Mouse (Mus musculus): ENCODE measurements around the gene Sarnp. TPM values are rescaled to one million over a fixed set of nuclear protein-coding genes. Genes with fewer than 3 reads are reported as not detected.

The Sarnp gene
- polyA plus RNA-seq, 1 experiment = 288 TPM

DNA sequence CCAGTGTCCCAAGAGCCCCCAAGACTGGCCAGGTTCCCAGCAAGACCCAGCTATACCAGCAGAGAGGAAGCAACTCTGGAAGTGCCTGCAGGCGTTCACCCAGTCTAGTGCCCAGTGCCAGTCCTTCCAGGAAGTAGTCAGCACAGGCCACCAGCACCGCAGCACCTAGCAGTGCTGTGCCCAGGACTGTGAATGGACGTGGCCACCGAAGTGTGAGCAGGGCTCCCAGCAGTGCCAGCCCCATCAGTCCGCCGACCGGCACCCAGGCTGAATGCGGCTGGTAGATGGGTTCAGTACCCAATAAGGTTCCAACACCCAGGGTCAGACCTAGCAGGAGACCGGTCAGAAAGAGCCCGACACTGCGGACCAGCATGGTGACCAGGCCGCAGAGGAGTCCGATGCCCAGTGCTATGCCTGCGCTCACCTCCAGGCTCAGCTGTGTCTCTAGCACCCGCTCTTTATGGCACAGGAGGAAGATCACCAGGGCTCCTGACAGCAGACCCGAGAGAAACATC is 15.1 kb upstream of the Sarnp start:
- H3K9me3 ChIP-seq (replicated peaks; ENCODE audit: control insufficient read depth, insufficient read depth, low read length, poor library complexity, severe bottlenecking) = no peaks in the 10 kb centered on the region
- no peak overlapping the region for H3K9ac ChIP-seq (ENCODE audit: low read depth, poor library complexity, severe bottlenecking)
- H3K27ac ChIP-seq (ENCODE audit: insufficient read depth, low read length) = no peak overlapping the region
- no peak for TF ChIP-seq EP300 (IDR thresholded peaks at IDR 0.05; ENCODE audit: insufficient read depth, low read depth, low read length)
- TF ChIP-seq POLR2A (IDR thresholded peaks at IDR 0.05; ENCODE audit: insufficient read depth, low read length) = no peak
- no peak for TF ChIP-seq CTCF (IDR thresholded peaks at IDR 0.05; ENCODE audit: low read depth, low read length)
- H3K4me1 ChIP-seq (ENCODE audit: control insufficient read depth, insufficient read depth, low read length) = no peaks in the 10 kb centered on the region
- no peaks in the 10 kb centered on the region for H3K27me3 ChIP-seq (ENCODE audit: control insufficient read depth, insufficient read depth, low read length, poor library complexity, severe bottlenecking)
- no peaks in the 10 kb centered on the region for H3K36me3 ChIP-seq (ENCODE audit: control insufficient read depth, insufficient read depth, low read length, poor library complexity, severe bottlenecking)
- H3K4me3 ChIP-seq (ENCODE audit: low read depth, low read length) = 0 out of 2 replicates have a peak overlapping the region, but pooled peaks have one; percentile 18

DNA sequence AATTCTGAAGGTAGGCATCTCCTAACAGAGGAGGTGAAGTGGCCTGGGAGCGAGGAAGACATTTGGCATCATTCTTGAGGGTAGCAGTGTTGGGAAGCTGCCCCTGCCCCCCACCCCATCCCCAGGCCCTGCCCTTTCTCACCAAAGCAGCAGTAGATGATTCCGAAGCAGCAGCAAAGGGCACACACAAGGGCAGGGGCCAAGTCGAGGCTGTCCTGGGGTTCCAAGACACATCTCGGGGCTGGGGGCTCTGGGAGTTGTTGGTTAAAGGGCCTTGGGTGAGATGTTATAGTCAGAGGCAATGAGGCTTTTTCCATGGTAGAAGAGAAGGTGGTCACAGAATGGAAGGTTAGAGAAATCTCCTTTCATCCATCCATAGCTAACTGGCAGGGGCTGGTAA is 14.2 kb upstream of the Sarnp start:
- no peak overlapping the region for H3K27ac ChIP-seq (ENCODE audit: insufficient read depth, low read length)
- no peaks in the 10 kb centered on the region for H3K9me3 ChIP-seq (replicated peaks; ENCODE audit: control insufficient read depth, insufficient read depth, low read length, poor library complexity, severe bottlenecking)
- TF ChIP-seq CTCF (IDR thresholded peaks at IDR 0.05; ENCODE audit: low read depth, low read length) = no peak
- no peak for TF ChIP-seq EP300 (IDR thresholded peaks at IDR 0.05; ENCODE audit: insufficient read depth, low read depth, low read length)
- no peak for TF ChIP-seq POLR2A (IDR thresholded peaks at IDR 0.05; ENCODE audit: insufficient read depth, low read length)
- H3K27me3 ChIP-seq (ENCODE audit: control insufficient read depth, insufficient read depth, low read length, poor library complexity, severe bottlenecking) = no peaks in the 10 kb centered on the region
- H3K9ac ChIP-seq (ENCODE audit: low read depth, poor library complexity, severe bottlenecking) = no peak overlapping the region
- H3K4me1 ChIP-seq (ENCODE audit: control insufficient read depth, insufficient read depth, low read length) = no peaks in the 10 kb centered on the region
- no peak overlapping the region for H3K4me3 ChIP-seq (ENCODE audit: low read depth, low read length)
- H3K36me3 ChIP-seq (ENCODE audit: control insufficient read depth, insufficient read depth, low read length, poor library complexity, severe bottlenecking) = no peaks in the 10 kb centered on the region

DNA sequence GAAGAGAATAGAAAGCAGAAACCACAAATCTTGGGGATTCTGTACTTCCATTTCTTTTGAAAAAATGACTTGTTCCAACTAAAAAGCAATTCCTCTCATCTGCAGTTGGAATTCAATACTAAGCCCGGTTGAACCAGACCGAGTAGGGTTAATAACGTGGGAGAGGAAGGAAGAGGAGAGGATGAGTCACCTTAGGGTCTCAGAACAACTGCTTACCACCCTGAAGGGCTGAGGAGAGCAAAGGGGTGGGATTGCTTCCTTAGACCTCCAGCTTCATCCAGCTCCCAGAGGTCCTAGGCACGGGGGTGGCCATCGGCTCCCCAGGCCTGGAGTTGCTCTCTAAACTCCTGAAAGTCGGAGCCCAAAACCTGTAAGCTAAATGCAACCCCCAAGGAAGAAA is 13.8 kb upstream of the Sarnp start:
- Histone ChIP-seq H3K4me3 (ENCODE audit: low read depth, low read length) (peak overlapping the region; percentile 83), H3K4me1 (ENCODE audit: control insufficient read depth, insufficient read depth, low read length) (no peaks in the 10 kb centered on the region), H3K27ac (ENCODE audit: insufficient read depth, low read length) (no peak overlapping the region), H3K27me3 (ENCODE audit: control insufficient read depth, insufficient read depth, low read length, poor library complexity, severe bottlenecking) (no peaks in the 10 kb centered on the region), H3K9ac (ENCODE audit: low read depth, poor library complexity, severe bottlenecking) (peak overlapping the region; percentile 80), H3K36me3 (ENCODE audit: control insufficient read depth, insufficient read depth, low read length, poor library complexity, severe bottlenecking) (no peaks in the 10 kb centered on the region), H3K9me3 (replicated peaks; ENCODE audit: control insufficient read depth, insufficient read depth, low read length, poor library complexity, severe bottlenecking) (no peaks in the 10 kb centered on the region)
- no peak for TF ChIP-seq EP300 (IDR thresholded peaks at IDR 0.05; ENCODE audit: insufficient read depth, low read depth, low read length)
- TF ChIP-seq POLR2A (IDR thresholded peaks at IDR 0.05; ENCODE audit: insufficient read depth, low read length) = no peak
- TF ChIP-seq CTCF (IDR thresholded peaks at IDR 0.05; ENCODE audit: low read depth, low read length) = no peak

DNA sequence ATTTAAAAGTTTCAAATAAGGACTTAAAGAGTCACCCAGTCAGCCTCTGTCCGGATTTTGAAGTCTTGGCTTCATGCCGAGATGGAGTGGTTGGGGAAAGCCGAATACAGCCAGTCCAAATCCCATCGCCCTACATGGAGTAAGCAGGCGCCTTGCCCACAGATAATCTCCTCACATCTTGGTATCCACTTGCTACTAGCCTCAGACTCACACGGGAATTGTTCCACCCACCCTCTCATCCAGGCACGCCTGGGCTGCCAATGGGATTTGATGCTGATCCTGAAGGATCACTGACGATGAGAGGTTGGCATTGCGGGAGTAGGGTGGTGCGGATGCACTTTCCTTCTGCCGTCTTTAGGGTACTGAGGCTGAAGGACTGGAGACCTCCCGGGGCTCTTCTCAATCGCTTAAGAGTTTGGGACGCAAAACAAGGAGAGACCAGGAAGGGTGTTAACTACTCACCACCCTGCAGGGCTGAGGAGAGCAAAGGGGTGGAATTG is 13.3 kb upstream of the Sarnp start, which contains the start of gene Dnajc14:
Gene Dnajc14, plus strand, starts transcription at position 292 of the 500 bp plus-strand sequence.
- H3K4me1 ChIP-seq (ENCODE audit: control insufficient read depth, insufficient read depth, low read length) = no peaks in the 10 kb centered on the region
- H3K4me3 ChIP-seq (ENCODE audit: low read depth, low read length) = peak within 1 kb of the TSS; percentile 83
- peak within 1 kb of the TSS; percentile 40 for H3K27ac ChIP-seq (ENCODE audit: insufficient read depth, low read length)
- no peaks in the 10 kb centered on the region for H3K27me3 ChIP-seq (ENCODE audit: control insufficient read depth, insufficient read depth, low read length, poor library complexity, severe bottlenecking)
- no peak for TF ChIP-seq CTCF (IDR thresholded peaks at IDR 0.05; ENCODE audit: low read depth, low read length)
- TF ChIP-seq EP300 (IDR thresholded peaks at IDR 0.05; ENCODE audit: insufficient read depth, low read depth, low read length) = no peak
- TF ChIP-seq POLR2A (IDR thresholded peaks at IDR 0.05; ENCODE audit: insufficient read depth, low read length) = no peak
- H3K9me3 ChIP-seq (replicated peaks; ENCODE audit: control insufficient read depth, insufficient read depth, low read length, poor library complexity, severe bottlenecking) = no peaks in the 10 kb centered on the region
- H3K9ac ChIP-seq (ENCODE audit: low read depth, poor library complexity, severe bottlenecking) = peak within 1 kb of the TSS; percentile 80
- no peaks in the 10 kb centered on the region for H3K36me3 ChIP-seq (ENCODE audit: control insufficient read depth, insufficient read depth, low read length, poor library complexity, severe bottlenecking)

DNA sequence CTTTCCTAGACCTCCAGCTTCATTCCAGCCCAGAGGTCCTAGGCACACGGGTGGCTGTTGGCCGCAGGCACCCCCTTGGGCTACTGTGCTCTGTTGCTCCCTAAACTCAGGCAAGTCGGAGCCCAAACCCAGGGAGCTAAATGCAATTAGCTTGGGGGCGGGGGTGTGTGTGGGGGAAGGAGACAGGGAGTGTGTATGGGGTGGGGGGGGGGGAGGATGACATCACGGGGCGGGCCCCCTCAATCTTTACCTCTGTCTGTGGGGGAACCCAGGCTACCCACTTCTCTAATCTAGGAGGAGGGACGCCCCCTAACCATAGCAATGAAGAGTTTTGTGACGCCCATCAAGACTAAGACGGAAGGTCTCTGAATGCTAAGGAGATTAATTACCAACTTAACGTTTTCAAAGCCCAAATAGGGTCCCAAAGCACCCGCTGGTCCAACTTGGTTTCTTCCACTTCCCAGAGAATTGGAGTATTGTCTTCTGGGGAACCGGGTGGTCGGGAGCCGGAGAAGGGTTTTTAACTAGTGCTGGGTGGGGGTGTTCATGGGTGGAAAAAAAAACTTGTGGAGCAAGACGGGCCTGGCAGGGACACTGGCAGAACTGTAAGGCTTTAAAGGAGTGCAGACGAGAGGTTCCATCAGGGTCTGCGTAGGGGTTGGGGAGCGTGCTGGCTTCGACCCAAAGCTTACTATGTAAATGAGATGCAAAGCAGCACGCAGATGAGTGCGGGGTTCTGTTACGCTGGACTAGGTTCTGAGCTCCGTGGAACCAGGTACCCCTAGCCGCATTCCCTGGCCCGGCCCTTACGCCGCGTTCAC is 12.7 kb upstream of the Sarnp start, which contains the start of gene Tmem198b:
Gene Tmem198b, minus strand, starts transcription at position 100 of the 821 bp plus-strand sequence.
- Histone ChIP-seq H3K27ac (ENCODE audit: insufficient read depth, low read length) (peak within 1 kb of the TSS; percentile 40), H3K9ac (ENCODE audit: low read depth, poor library complexity, severe bottlenecking) (peak within 1 kb of the TSS; percentile 80), H3K27me3 (ENCODE audit: control insufficient read depth, insufficient read depth, low read length, poor library complexity, severe bottlenecking) (no peaks in the 10 kb centered on the region), H3K4me1 (ENCODE audit: control insufficient read depth, insufficient read depth, low read length) (no peaks in the 10 kb centered on the region), H3K4me3 (ENCODE audit: low read depth, low read length) (peak within 1 kb of the TSS; percentile 83), H3K9me3 (replicated peaks; ENCODE audit: control insufficient read depth, insufficient read depth, low read length, poor library complexity, severe bottlenecking) (no peaks in the 10 kb centered on the region), H3K36me3 (ENCODE audit: control insufficient read depth, insufficient read depth, low read length, poor library complexity, severe bottlenecking) (no peaks in the 10 kb centered on the region)
- TF ChIP-seq POLR2A (IDR thresholded peaks at IDR 0.05; ENCODE audit: insufficient read depth, low read length) (no peak), CTCF (IDR thresholded peaks at IDR 0.05; ENCODE audit: low read depth, low read length) (no peak), EP300 (IDR thresholded peaks at IDR 0.05; ENCODE audit: insufficient read depth, low read depth, low read length) (no peak)
